Mouse (Mus musculus) layer of hippocampus, adult 9-11 months (tissue): ENCODE data around the gene Tada1.

Experiments
- DNase-seq: peaks from one replicate; pipeline ENCODE4 v3.0.0; 2022

Tada1 gene

DNA sequence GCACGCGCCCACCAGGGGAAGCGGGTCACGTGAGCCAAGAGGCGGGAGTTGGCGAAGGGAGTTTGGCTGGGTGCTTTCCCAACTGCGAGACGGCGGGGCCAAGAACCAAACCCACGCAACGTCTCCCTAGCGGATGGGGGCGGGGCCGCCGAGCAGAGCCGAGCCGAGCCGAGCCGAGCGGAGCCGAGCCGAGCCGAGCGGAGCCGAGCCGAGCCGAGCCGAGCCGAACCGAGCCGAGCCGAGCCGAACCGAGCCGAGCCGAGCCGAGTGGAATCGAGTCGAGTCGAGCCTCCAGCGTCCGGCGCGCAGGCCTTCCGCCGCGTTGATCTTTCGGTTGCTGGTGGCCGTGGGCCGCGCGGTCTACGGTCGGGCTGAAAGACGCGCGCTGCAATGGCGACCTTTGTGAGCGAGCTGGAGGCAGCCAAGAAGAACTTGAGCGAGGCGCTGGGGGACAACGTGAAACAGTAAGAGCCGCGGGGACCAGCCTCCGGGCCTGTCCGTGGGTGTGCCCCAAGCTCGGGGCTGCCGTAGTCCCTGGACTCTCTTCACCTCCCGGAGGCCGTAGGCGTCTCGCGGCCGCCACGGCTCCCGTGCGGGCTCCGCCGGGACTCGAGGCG is at the start of gene Tada1:
Gene Tada1, plus strand, starts transcription at position 85 of the 617 bp plus-strand sequence.
- peak; percentile 94 for DNase-seq

DNA sequence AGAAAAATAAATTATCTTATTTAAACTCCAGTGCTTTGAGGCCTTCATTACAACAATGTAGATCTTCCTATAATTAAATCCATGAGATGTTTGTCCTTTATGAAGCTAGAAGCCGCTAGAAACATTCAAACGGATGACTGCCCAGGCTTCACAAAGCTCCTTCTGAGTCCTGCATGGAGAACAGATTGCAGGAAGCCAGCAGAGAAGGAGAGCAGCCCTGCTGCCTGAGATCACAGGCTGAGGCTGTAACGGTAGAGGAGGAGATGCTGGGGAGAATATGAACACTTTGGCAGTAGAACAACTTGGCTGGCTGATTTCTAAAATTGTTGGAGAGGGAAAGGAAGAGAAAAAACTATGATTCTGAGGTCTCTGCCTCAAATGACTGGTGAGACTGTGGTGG is 48.1 kb upstream of the Tada1 start:
- DNase-seq: peak; percentile 36

DNA sequence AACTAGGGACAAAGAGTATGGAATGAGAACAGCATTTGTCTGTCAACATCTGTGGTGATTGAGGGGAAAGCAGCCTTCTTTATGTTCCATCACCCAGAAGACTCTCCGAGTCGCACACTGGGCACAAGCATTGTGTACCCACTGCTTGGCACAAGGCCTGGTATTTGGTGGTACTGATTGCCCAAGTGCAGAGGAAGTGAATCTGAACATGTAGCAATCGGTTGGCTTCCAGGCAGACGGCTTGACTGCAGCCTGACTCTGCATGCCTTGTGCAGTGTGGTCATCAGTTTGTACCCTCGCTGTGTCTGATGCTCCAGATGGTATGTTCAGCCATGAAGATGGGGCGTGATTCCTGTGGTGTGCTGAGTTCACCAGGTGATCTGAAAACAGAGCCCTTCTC is 39.8 kb upstream of the Tada1 start:
- peak; percentile 88 for DNase-seq

DNA sequence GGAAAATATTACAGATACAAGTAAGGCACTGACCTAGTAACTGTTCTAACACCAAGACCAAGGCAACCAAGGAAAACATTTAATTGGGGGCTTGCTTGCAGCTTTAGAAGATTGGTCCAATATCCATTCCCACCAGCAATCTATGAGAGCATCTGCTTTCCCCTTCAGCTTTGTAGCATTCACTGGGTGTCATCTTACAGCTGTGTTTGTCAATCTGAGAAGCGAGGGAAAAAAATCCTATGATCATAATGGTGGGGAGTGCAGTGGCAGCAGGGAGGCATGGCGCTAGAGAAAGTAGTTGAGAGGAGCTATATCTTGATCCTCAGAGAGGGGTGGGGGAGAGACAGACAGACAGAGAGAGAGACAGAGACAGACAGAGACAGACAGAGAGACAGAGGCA is 36.8 kb upstream of the Tada1 start:
- DNase-seq: no peak

DNA sequence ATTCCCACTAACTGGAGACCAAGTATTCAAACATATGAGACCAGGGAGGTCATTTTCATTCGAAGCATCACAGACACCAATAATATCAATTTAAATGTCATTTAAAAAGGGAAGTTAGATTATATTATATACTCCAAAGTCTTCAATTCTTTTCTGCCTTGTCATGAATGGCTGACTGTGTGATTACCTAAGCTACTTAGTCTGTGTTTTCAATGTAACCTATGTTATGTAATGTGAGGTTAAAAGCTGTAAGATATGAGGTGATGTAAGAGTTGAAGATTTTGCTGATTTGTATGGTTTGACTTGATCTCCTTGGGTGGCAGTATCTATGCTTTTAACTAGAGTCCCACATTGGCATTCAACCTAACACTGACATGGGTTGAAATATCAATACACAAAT is 36.4 kb upstream of the Tada1 start:
- DNase-seq: no peak

DNA sequence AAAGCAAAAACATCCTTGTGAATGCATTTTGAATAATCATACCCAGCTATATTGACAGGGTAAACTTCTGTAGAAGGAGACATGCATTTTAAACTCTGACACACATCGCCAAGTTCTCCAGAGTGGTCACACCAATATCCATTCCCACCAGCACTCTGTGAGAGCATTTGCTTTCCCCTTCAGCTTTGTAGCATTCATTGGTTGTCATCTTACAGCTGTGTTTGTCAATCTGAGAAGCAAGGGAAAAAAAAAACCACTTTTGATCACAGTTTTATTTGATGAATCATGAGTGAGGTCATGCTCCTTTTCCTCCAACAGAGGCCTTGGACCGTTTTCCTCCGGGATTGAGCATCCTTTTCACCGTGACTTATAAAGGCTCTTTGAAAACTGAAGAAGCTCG is 35.3 kb upstream of the Tada1 start:
- no peak for DNase-seq

DNA sequence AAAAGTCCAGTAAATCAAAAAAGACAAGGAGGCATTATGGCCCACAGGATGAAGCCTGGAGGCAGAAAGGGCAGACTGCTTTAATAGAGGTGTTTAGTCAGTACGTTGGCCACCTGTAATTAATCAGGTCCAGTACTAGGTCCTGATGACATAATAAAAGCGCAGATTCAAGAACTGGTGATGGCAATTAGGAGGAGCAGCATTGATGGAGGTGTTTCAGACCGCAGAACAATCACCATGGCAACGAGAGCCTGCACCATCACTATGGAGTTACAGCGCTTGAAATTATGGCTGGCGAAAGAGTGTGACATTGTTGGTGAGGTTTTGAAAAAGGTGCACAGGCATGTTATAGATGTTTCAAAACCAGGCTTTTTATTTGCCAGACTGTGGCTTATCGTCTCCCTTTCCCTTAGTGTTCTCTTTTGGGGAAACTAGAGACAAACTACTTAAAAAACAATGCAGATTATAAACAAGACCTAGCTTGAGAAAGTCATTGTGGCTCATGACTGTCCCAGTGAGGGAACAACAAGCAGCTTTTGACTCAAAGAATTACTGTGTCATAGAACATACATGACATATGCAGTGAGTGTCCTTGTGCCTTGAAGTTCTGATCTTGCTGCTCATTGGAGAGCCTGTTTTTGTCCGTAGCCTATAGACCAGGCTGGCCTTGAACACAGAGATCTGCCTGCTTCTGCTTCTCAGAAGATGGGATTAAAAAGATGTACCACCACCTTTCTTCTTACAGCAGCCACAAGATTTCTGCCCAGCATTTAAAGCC is 34.4 kb upstream of the Tada1 start:
- DNase-seq: peak; percentile 63

DNA sequence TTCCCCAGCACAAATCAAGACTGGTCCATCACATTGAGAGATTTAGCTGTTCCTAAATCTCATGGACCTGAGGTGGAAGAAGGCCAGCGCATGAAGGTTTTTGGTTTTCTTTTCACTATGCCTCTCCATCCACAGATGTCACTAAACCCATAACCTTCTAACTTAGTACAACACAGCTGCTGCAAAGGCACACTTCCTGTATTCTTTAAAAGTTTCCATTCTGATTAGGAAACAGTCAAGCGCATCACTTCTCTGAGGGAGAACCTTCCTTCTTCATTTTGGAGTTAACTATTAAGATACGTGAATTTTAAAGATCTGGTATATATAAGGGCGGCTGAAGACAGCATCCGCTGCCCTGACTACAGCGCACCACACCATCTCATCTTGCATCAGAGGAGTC is 33.3 kb upstream of the Tada1 start:
- no peak for DNase-seq

DNA sequence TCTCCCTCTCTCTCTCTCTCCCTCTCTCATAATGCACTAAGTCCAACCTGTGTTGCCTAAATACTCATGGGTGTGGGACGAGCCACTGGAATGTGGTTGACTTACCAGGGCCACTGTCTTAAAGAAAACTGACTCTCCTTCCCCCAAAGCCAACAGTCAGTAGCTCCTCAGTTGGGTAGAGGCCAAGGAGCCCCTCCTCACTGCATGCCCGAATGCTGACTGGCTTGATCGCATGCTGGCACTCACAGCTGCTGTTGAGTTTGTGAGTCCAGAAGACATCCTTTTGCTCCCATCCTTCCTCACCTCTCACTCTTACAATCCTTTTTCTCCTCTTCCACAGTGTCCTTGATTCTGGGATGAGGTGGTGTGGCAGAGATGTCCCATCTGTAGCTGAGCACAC is 32.0 kb upstream of the Tada1 start:
- DNase-seq: no peak

DNA sequence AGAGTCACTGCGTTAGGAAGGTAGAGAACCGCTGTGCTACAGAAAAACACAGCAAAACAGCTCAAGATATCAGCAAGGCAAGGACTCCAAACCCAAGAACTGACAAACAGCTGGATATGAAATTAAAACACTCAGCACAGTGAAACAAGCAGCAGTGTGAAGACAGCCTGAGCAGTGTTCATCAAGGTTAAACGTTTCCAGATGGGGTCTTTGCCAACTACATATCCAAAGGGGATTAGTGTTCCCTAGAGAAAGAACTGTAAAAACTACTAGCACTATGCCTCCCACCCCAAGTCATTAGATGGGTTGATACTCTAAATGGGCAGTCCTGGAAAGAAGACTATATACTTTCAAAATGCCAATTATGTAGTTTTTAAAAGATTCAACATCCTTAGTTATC is 29.6 kb upstream of the Tada1 start:
- DNase-seq: no peak

DNA sequence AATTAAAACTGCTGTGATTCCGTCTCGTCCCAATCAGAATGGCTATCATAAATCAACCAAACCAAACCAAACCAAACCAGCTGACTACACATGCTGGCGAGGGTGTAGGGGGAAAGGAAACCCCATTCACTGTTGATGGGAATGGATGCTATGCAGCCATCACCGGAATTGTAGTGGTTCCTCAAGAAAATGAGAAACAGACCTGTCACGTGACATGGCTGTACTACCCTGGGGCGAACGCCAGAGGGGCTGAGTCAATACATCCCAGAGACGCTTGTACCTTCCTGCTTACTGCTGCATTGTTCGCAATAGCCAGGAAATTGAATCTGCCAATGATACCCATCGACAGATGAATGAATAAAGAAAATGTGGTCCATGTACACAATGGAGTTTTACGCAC is 29.1 kb upstream of the Tada1 start:
- DNase-seq: no peak

DNA sequence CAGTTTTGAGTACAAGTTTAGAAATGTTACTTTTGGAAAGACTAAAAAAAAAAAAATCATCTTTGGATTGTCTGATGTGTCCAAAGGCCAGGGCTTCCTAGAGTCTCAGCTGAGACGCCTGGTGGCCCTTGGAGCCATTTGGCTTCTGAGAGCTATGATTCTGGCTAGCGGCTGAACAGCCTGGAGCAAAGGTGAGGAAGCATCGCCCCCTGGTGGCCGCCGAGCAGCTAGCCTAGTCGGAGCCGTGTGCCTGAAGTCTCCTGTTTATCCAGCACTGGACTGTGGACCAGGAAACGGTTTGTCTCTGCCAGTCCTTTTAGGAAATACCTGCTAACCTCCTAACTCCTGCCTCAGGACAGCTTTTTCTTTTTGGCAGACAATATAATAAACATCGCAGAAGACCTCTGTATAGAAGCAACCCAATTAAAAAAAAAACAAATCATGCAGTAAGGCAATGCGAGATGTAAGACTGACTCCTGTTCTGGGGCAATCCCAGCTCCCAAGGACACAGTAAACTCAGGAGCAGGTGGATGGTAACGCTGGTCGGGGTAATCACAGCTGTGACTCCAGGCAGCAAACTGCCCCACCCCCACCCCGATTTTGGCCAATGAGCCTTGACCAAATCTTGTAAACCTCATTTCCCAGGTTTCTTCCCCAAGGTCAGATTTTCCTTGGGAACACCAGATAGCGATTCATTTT is 18.6 kb upstream of the Tada1 start:
- DNase-seq: peak; percentile 83

DNA sequence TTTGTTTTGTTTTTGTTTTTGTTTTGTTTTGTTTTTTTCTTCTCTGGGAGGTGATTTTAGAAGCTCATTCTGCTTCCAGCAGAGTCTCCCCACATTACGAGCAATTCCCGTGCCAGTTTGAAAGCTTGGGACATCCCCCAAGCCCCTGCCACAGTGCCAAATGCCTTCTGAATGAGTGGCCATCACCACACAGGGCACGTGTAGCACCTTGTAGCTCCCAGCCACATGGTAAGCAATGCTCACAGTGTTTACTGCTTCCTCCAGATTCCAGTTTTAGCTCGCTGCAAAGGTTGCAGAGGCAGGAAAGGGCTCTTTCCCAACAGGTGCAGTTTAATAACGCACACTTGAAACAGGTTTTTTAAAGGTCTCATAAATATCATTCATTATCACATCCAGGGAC is 18.0 kb upstream of the Tada1 start:
- no peak for DNase-seq

DNA sequence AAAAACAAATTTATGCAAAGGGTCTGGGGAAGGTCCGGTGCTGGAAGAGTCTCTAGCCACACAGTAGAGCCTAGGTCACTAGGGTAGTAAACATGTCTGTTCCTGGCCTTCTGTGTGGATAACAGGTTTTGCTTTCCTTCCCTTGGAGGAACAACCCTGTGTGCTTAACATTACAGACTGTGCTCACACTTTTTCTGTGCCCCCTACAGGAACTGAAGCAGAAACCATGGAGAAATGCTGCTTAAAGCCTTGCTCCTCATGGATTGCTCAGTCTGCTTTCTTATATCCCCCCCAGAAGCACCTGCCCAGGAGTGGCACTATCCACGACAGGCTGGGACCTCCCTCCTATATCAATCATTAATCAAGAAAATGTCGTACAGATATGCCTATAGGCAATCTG is 17.1 kb upstream of the Tada1 start:
- no peak for DNase-seq

DNA sequence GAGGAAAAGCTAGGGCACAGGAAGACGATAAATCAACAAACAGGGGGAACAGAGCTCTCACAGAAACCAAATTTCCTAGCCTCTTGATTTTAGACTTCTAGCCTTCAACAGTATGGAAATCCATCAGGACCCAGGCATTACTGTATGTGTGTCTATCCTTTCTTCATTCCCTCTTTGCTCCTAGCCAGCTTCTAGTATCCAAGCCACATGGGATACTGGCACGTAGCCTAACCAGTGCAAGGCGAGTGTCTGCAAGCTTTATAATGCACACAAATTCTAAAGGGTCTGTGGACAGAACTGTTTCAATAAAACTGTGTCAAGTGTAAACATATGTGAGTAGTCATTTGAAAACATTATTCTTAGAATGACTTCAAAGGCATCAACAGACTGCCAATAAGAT is 16.2 kb upstream of the Tada1 start:
- no peak for DNase-seq

DNA sequence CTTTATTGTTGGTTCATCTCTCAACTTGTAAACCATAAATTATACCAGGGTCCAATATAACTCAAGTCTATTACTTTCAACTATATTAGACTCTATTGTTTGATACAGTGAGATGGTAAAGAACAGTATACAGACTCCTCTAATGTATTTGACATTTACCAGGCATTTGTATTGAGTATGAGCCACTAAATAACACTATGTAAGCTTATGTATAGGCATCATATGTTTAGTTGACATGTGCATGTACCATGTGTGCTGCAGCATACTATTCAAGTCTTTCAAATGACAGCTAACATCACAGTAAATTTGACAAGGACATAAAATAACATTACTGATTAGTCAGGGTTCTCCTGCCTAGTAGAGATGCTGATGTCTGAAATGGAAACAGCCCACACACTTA is 15.8 kb upstream of the Tada1 start:
- DNase-seq: no peak

DNA sequence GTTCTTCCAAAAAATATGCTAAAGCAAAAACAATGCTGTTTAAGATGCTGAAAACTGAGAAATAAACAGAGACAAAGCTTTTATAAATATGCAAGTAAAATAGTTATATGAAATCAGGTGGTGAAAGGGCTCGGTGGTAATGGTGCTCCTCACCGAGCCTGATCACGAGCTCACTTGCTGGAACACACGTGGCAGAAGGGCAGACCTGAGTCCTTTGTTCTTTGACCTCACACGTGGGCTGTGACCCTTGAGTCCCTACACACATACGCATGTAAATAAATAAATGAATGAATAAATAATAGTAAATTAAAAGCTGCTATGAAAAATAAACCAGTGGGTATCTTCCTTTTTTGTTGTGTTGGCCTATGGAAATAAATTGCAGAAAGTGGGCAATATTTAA is 1.7 kb upstream of the Tada1 start:
- DNase-seq: no peak

DNA sequence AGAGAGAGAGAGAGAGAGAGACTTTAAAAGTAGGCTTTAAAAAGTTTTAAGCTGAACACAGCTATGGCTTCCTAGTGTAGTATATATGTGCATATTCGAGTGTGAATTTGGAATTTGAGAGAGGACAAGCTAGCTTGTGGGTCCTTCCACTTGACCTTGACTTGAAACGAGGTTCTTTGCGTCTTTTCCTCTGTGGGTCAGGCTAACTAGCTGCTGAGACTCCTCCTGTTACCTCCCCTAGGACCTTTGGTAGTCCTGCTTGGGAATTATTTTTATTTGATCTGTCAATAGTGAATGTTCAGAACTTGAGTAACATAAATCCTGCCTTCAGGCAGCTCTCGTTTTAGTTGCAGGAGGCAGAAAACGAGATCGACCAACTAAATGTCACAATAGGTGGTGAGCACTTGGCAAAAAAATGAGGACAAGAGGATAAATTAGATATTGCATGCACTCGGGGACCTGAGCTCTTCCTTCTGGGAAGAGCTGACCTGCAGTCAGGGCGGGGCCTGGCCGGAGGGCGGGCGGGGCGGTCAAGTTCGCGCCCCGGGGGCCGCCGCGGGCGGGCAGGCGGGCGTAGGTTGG is 375 bp upstream of the Tada1 start:
- DNase-seq: no peak

DNA sequence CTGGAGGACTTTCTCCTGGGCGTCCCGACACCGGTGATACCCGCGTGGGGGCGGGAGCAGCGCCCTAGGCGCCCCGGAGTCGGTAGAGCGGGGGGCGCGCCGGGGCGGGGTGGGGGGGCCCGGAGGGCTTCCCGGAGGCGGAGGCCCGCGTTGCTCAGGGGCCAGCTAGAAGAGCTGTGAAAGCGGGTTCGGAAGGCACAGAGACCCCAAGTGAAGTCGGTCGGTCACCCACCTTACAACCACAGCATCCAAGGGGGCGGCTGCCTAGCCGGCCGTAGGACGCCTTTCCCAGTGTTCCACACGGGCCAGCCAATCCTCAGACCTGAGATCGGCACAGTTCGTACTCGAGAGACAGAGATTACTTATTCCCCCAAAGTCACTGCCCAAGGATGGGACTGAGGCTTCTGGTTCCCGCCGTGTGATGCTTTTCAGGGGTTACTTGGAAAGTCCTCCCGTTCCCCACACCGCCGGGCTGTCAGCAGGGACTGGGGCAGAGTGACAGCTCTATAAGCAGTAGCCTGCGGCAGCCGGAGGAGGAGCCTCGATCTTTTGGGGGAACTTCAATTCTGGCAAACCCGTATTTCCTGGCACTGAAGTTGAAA is 834 bp downstream of the Tada1 start:
- peak; percentile 62 for DNase-seq

DNA sequence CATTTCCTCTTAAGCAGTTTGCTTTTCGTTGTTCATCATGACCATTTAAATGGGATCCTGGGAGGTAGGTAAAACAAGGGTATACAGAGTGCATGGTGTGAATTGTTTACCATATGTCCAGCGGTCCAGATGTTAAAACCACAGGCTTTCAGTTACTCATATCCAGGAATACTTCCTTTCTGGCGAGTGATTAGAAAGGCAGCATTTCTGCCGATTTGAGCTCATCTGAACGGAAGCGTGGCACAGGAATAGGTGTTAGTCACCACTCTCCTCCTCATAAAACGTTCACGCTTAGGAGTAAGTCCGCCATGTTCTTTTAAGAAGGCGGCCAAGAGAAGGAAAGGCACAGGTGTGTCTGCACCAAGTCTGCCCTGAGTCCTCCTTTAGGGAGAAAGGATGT is 2.4 kb downstream of the Tada1 start:
- no peak for DNase-seq

DNA sequence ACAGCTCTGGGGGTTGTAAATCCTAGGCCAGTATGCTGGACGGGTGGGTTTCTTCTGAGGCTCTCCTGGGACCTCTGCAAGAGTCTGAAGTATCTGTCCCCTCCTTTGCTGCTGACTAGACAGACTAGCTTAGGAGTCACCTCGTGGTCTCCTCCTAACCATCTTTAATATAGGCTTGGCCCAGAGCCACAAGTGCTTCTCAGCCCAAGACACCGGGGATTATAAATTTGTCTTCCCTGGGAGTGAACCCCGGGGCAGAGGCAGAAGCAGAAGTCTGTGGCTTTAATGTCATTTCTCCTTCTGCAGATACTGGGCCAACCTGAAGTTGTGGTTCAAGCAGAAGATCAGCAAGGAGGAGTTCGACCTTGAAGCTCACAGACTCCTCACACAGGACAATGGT is 2.9 kb downstream of the Tada1 start:
- no peak for DNase-seq

DNA sequence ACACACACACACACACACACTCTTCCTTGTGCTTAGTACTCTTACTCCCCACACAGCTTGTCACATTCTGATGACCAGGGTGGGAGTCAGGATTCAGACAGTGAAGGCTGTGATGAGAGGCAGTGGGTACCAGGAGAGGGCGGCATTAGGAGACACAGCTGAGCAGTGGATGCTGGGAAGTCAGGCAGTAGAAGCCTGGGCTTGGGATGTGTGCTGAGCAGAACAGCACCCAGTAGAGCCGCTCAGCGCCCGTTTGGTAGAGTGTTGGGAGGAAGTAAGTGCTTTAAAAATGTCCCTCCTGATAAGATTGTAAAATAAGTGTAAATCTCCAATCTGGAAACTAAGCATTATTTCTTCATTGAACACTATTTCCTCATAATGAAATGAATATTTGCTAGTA is 3.7 kb downstream of the Tada1 start:
- DNase-seq: no peak

DNA sequence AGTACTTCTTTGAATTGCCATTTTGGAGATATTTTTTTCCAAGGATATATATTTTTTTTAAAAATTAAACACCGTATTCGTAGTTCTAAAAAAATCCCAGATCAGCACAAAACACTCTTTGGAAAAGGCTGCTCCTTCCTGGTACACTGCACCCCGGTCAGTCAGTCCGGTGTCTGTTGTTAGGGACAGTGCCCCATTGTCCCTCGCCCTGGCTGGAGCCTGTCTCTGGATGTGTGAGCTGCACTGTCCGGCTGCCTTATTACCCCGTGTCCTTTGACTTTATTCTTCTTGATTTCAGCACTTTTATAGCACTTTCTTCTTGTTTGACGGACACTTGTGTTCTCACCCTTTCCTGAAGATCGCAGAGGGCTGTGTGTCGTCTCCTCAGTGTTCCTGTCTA is 5.7 kb downstream of the Tada1 start:
- peak; percentile 53 for DNase-seq

DNA sequence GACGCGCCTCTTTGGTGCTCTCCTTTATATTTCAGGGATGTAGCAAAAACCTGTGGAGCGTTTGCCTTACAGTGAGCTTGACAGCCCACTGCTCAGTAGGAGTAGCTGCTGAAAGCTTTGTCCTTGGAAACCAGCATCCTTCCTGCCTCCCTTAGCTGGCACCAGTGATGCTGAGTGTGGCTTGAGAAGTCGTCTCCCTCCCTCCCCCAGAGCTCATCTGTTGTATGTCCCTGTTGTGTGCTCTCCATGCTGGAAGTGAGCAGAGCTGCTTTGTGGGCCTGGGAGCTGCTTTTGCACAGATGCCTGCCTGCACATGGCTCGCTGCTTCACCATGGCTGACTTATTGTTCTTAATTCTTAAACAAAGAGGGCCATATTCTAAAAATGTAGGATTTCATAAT is 6.5 kb downstream of the Tada1 start:
- peak; percentile 63 for DNase-seq
